Mouse (Mus musculus): Measurements from ENCODE around the gene Pzp.

GRCm38 (mm10) chr6:128460729-128461503 lies 65.6 kb downstream of the Pzp start:
- no peak for TF ChIP-seq CTCF (IDR thresholded peaks at IDR 0.05; ENCODE audit: low read depth)
- no peak for TF ChIP-seq EP300 (IDR thresholded peaks at IDR 0.05; ENCODE audit: low read depth)

Data from liver, postnatal 0 days (tissue).